Mouse (Mus musculus) limb, embryonic 14.5 days (tissue): ENCODE measurements around the gene Slc22a1. TPM values are rescaled to one million over a fixed set of nuclear protein-coding genes. Genes with fewer than 3 reads are reported as not detected.
"Not testable (repeated sequence)": the region's sequence is repeated elsewhere in the genome, so short reads cannot be mapped to it uniquely, and the experiment has no call there.

Experiments used
- ATAC-seq: fragments of 200-750 bp; cut with Nextera tagmentation; 2 replicates; pipeline ENCODE4 v1.8.0; 2017; ENCODE audit warnings: low read depth, moderate number of reproducible peaks, moderate TSS enrichment; ENCODE audit not compliant: low FRiP score
- DNase-seq: peaks from one replicate; pipeline ENCODE4 v3.0.0-alpha.2; 2015; ENCODE audit warnings: low spot score
- H3K27ac ChIP-seq: fragments of 300-500 bp; sonication (generic); replicated peaks from 2 replicates; pipeline ENCODE4 v1.5.1; 2014; ENCODE audit warnings: low read depth, mild to moderate bottlenecking, low read length, moderate library complexity, mixed read lengths
- H3K27me3 ChIP-seq: fragments of 300-500 bp; sonication (generic); 2 replicates; pipeline ENCODE4 v1.6.1; 2014; ENCODE audit warnings: low read length, mixed read lengths; ENCODE audit not compliant: control insufficient read depth, insufficient read depth
- H3K36me3 ChIP-seq: fragments of 300-500 bp; sonication (generic); 2 replicates; pipeline ENCODE4 v1.6.1; 2014; ENCODE audit warnings: mild to moderate bottlenecking, low read length, moderate library complexity, mixed read lengths; ENCODE audit not compliant: control insufficient read depth, insufficient read depth
- H3K4me1 ChIP-seq: fragments of 300-500 bp; sonication (generic); 2 replicates; pipeline ENCODE4 v1.6.1; 2014; ENCODE audit warnings: antibody characterized with exemption, low read length, mixed read lengths; ENCODE audit not compliant: control insufficient read depth, insufficient read depth
- H3K4me2 ChIP-seq: fragments of 300-500 bp; sonication (generic); replicated peaks from 2 replicates; pipeline ENCODE4 v1.6.1; 2014; ENCODE audit warnings: low read depth, mild to moderate bottlenecking, low read length, moderate library complexity; ENCODE audit not compliant: severe bottlenecking
- H3K4me3 ChIP-seq: fragments of 300-500 bp; sonication (generic); replicated peaks from 2 replicates; pipeline ENCODE4 v1.5.1; 2014; ENCODE audit warnings: low read length
- H3K9ac ChIP-seq: fragments of 300-500 bp; sonication (generic); 2 replicates; pipeline ENCODE4 v1.6.1; 2014; ENCODE audit warnings: mild to moderate bottlenecking, low read depth, low read length, moderate library complexity; ENCODE audit not compliant: severe bottlenecking
- H3K9me3 ChIP-seq: fragments of 300-500 bp; sonication (generic); 2 replicates; pipeline ENCODE4 v1.6.1; 2016; ENCODE audit warnings: low read length; ENCODE audit not compliant: control insufficient read depth
- POLR2A ChIP-seq: fragments of 200-500 bp; IDR thresholded peaks from 2 replicates; pipeline ENCODE4 v1.8.0; 2012; ENCODE audit warnings: inconsistent platforms, mild to moderate bottlenecking, moderate library complexity, borderline replicate concordance; ENCODE audit not compliant: insufficient read depth, insufficient read length; ENCODE audit errors: extremely low read depth
- WGBS: fragments of 180-500 bp; shearing (Covaris S2); extraction: QIAGEN DNeasy Blood & Tissue Kit; methylation state at CpG from one replicate; pipeline ENCODE4 v1.1.7; 2014; 5-methylcytosine and 5-hydroxymethylcytosine counted together
- polyA plus RNA-seq, 2 experiments: library from polyadenylated mRNA; depleted of rRNA in 1 of 2; stranded (reverse) in 1 of 2; unstranded in 1 of 2; fragments of >200 nt; fragmentation: Nextera tagmentation in 1 of 2; extraction: Ambion mirVana in 1 of 2; gene quantifications; 2 replicates each; pipeline versions ENCODE4 v1.2.1 to v1.2.3; 2012 to 2014

Slc22a1 gene
- polyA plus RNA-seq, 2 experiments: 0.14 TPM; not detected in 1

- Histone ChIP-seq H3K9ac (no peak overlapping the region), H3K4me1 (no peaks in the 10 kb centered on the region; the same call in 1 of the 2 replicates), H3K4me2 (no peak overlapping the region), H3K4me3 (no peak overlapping the region), H3K36me3 (peaks cover 94% of the 10 kb centered on the region), H3K9me3 (no peaks in the 10 kb centered on the region), H3K27me3 (no peaks in the 10 kb centered on the region), H3K27ac (no peak overlapping the region)
- TF ChIP-seq POLR2A: no peak
- ATAC-seq (no peak), DNase-seq (no peak)
- WGBS: 85% methylated on average over 20 of the region's 20 CpGs
Measured at GRCm38 (mm10) chr17:12688427-12689110, 12.9 kb upstream of the Slc22a1 start.

GRCm38 (mm10) chr17:12684928-12685624 lies 9.4 kb upstream of the Slc22a1 start:
- H3K9ac ChIP-seq: no peak overlapping the region
- no peak overlapping the region for H3K27ac ChIP-seq
- DNase-seq (no peak), ATAC-seq (no peak)
- H3K4me1 ChIP-seq: no peaks in the 10 kb centered on the region; the same call in 1 of the 2 replicates
- no peak overlapping the region for H3K4me3 ChIP-seq
- no peak for TF ChIP-seq POLR2A
- no peaks in the 10 kb centered on the region for H3K27me3 ChIP-seq
- H3K36me3 ChIP-seq: peaks cover 94% of the 10 kb centered on the region
- no peak overlapping the region for H3K4me2 ChIP-seq
- 93% methylated on average over 7 of the region's 7 CpGs for WGBS
- no peaks in the 10 kb centered on the region for H3K9me3 ChIP-seq

GRCm38 (mm10) chr17:12684412-12684811 lies 8.8 kb upstream of the Slc22a1 start:
- Histone ChIP-seq H3K9me3 (no peaks in the 10 kb centered on the region), H3K9ac (no peak overlapping the region), H3K27me3 (no peaks in the 10 kb centered on the region), H3K27ac (no peak overlapping the region), H3K4me2 (no peak overlapping the region), H3K4me1 (no peaks in the 10 kb centered on the region; the same call in 1 of the 2 replicates), H3K4me3 (no peak overlapping the region), H3K36me3 (peaks cover 88% of the 10 kb centered on the region)
- DNase-seq: no peak
- 60% methylated on average over 4 of the region's 4 CpGs for WGBS
- TF ChIP-seq POLR2A: no peak
- no peak for ATAC-seq

- WGBS: 92% methylated on average over 13 of the region's 13 CpGs
- H3K4me1 ChIP-seq: no peaks in the 10 kb centered on the region
- H3K4me3 ChIP-seq: no peak overlapping the region
- no peak overlapping the region for H3K9ac ChIP-seq
- H3K27me3 ChIP-seq: no peaks in the 10 kb centered on the region
- DNase-seq (no peak), ATAC-seq (no peak)
- no peak overlapping the region for H3K27ac ChIP-seq
- TF ChIP-seq POLR2A: no peak
- H3K4me2 ChIP-seq: no peak overlapping the region
- H3K9me3 ChIP-seq: no peaks in the 10 kb centered on the region
- H3K36me3 ChIP-seq: peaks cover 80% of the 10 kb centered on the region
Measured at GRCm38 (mm10) chr17:12683582-12683981, 8.0 kb upstream of the Slc22a1 start.

- no peak for TF ChIP-seq POLR2A
- Histone ChIP-seq H3K27me3 (no peaks in the 10 kb centered on the region), H3K9me3 (no peaks in the 10 kb centered on the region), H3K4me1 (no peaks in the 10 kb centered on the region), H3K27ac (no peak overlapping the region), H3K36me3 (peaks cover 29% of the 10 kb centered on the region), H3K9ac (no peak overlapping the region), H3K4me3 (no peak overlapping the region), H3K4me2 (no peak overlapping the region)
- ATAC-seq: no peak
- no peak for DNase-seq
Measured at GRCm38 (mm10) chr17:12678261-12678660, 2.6 kb upstream of the Slc22a1 start.

GRCm38 (mm10) chr17:12677139-12677538 lies 1.5 kb upstream of the Slc22a1 start:
- ATAC-seq (no peak), DNase-seq (no peak)
- TF ChIP-seq POLR2A: no peak
- Histone ChIP-seq H3K4me3 (no peak overlapping the region), H3K9me3 (no peaks in the 10 kb centered on the region), H3K27me3 (no peaks in the 10 kb centered on the region), H3K36me3 (peaks cover 20% of the 10 kb centered on the region), H3K4me2 (no peak overlapping the region), H3K4me1 (peaks cover under 1% of the 10 kb centered on the region; the same call in 1 of the 2 replicates), H3K27ac (no peak overlapping the region), H3K9ac (no peak overlapping the region)

- H3K27me3 ChIP-seq, ATAC-seq, H3K9me3 ChIP-seq, H3K4me1 ChIP-seq, H3K4me2 ChIP-seq, H3K9ac ChIP-seq, H3K27ac ChIP-seq, DNase-seq, H3K36me3 ChIP-seq, H3K4me3 ChIP-seq: not testable (repeated sequence)
- WGBS: 86% methylated on average over 7 of the region's 7 CpGs
Measured at GRCm38 (mm10) chr17:12674980-12675379, 649 bp downstream of the Slc22a1 start.
